Mouse (Mus musculus): ENCODE data around the gene Tmem53.

DNA sequence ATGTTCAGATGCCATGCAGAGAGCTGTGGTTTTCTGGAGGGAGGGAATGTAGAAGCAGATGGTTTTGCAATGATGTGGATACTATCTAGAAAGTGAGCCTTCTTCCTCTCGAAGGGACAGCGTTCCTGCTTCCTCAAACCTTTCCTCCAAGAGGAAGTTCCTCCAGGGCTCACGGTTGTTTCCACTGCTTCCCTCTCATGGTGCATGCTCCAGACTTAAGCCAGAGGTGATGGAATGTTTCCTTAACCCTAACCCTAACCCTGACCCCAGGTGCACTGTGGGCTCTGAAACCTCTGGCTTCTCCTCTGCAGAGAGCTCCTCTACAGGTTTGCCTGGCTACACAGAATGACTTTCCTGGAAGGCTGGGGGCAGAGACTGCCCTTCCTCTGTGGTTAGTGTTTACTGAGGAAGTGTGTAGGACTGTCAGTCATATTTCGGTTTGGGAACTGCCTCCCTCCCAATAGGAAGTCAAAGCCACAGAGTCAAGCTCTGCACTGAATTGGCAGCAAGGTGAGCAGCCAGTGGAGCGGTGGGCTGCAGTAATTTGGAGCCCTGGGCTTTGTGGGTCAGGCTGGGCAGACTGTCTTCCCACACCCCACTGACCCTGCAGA lies 2.4 kb downstream of the Tmem53 start:
- TF ChIP-seq GATA1 (IDR thresholded peaks at IDR 0.05; ENCODE audit: low read length) (no peak), TAL1 (IDR thresholded peaks at IDR 0.05; ENCODE audit: low read length) (no peak)

Measured in erythroblast, embryonic 14.5 days (primary cell).